Mouse (Mus musculus) urinary bladder, adult 2 months (tissue): ENCODE data around the gene Khdc1c. TPM values are rescaled to one million over a fixed set of nuclear protein-coding genes. Genes with fewer than 3 reads are reported as not detected.

Experiments used
- polyA plus RNA-seq: library from polyadenylated mRNA; depleted of rRNA; stranded (reverse); fragments of >200 nt; gene quantifications from 2 replicates; pipeline ENCODE4 v1.2.3, GENCODE M21; 2012; rRNA removed

The Khdc1c gene
- polyA plus RNA-seq, 1 experiment: 0.03 TPM

Other genes starting within 250 kb of the Khdc1c start
- gene Tmem14a, start 149.8 kb upstream of the Khdc1c start, polyA plus RNA-seq: 19.3 and 23.9 TPM in 2 replicates
- 78.5 and 112 TPM in 2 replicates for gene Gsta3, start 127.7 kb upstream of the Khdc1c start, polyA plus RNA-seq
- gene Khdc1a, start 18.7 kb upstream of the Khdc1c start, polyA plus RNA-seq: 0.15 TPM in 2 replicates
- gene Khdc1b, start 15.2 kb downstream of the Khdc1c start, polyA plus RNA-seq: not detected in 2 replicates